Mouse (Mus musculus): ENCODE measurements around the gene Ttyh1.

DNA sequence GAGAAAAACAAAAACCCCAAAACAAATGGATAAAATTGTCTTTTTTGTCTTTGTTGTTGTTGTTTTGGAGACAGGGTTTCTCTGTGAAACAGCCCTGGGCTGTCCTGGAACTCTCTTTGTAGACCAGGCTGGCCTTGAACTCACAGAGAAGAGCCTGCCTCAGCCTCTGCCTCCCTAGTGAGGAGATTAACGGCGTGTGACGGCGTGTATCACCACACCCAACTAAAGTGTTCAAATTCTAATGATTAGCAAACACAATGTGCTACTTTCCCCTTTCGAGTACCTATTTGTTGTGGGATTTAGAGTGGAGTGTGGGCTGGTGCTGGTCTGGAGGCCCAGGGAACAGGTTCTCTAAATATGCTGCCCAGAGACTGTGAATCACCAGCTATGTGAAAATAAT lies 15.7 kb downstream of the Ttyh1 start:
- TF ChIP-seq CTCF (IDR thresholded peaks at IDR 0.05; ENCODE audit: insufficient read depth, low read depth, low read length) (no peak), POLR2A (IDR thresholded peaks at IDR 0.05; ENCODE audit: insufficient read depth, low read depth, low read length) (no peak)
